Mouse (Mus musculus): ENCODE measurements around the gene Jup.

The Jup gene

GRCm38 (mm10) chr11:100408076-100408834, 10.7 kb upstream of the Jup start:
- DNase-seq, result peak; percentile 91

- no peak for DNase-seq
These were observed 9.6 kb upstream of the Jup start for GRCm38 (mm10) chr11:100406995-100407705.

GRCm38 (mm10) chr11:100406273-100406672, 8.7 kb upstream of the Jup start:
- peak; percentile 42 for DNase-seq

- DNase-seq, result no peak
These were observed 7.0 kb upstream of the Jup start for GRCm38 (mm10) chr11:100404456-100405074.

- DNase-seq, result peak; percentile 43
These were observed 6.0 kb upstream of the Jup start for GRCm38 (mm10) chr11:100403445-100404134.

GRCm38 (mm10) chr11:100402682-100403081, 5.1 kb upstream of the Jup start:
- DNase-seq, result peak; percentile 72

- DNase-seq, result no peak
These were observed 4.7 kb upstream of the Jup start for GRCm38 (mm10) chr11:100402240-100402639.

GRCm38 (mm10) chr11:100400842-100401241, 3.3 kb upstream of the Jup start:
- no peak for DNase-seq

GRCm38 (mm10) chr11:100399727-100400538, 2.4 kb upstream of the Jup start:
- DNase-seq, result no peak

- DNase-seq, result peak; percentile 84
These were observed 1.8 kb upstream of the Jup start for GRCm38 (mm10) chr11:100399320-100399719.

GRCm38 (mm10) chr11:100398517-100398916, 954 bp upstream of the Jup start:
- DNase-seq, result no peak

GRCm38 (mm10) chr11:100396886-100397599, 520 bp downstream of the Jup start:
- peak; percentile 67 for DNase-seq

GRCm38 (mm10) chr11:100395861-100396631, 1.5 kb downstream of the Jup start:
- DNase-seq, result peak; percentile 70

- peak; percentile 88 for DNase-seq
These were observed 2.4 kb downstream of the Jup start for GRCm38 (mm10) chr11:100395200-100395599.

GRCm38 (mm10) chr11:100394353-100395074, 3.0 kb downstream of the Jup start:
- no peak for DNase-seq

GRCm38 (mm10) chr11:100393733-100394132, 3.8 kb downstream of the Jup start:
- DNase-seq, result no peak

GRCm38 (mm10) chr11:100392958-100393357, 4.6 kb downstream of the Jup start:
- no peak for DNase-seq

GRCm38 (mm10) chr11:100391884-100392345, 5.6 kb downstream of the Jup start:
- DNase-seq, result no peak

GRCm38 (mm10) chr11:100391081-100391883, 6.3 kb downstream of the Jup start:
- peak; percentile 93 for DNase-seq

Data from lung, postnatal 36 days (tissue).